Mouse (Mus musculus): Measurements from ENCODE around the gene Prmt1. TPM values are rescaled to one million over a fixed set of nuclear protein-coding genes. Genes with fewer than 3 reads are reported as not detected.

Gene Prmt1
- polyA plus RNA-seq, 1 experiment from 2014 or later, result 658 TPM

DNA sequence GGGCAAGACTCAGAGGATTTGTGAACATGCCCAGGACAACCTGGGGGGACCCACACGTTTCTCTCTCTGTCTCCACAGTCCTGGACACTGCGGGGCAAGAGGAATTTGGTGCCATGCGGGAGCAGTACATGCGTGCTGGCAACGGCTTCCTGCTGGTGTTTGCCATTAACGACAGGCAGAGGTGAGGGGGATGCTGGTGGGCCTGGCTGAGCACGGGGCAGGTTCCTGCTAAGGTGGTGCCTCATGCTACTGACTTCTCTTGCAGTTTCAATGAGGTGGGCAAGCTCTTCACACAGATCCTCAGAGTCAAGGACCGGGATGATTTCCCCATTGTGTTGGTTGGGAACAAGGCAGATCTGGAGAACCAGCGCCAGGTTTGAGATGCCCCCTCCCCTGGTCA lies 33.9 kb upstream of the Prmt1 start:
- no peak overlapping the region for H3K9ac ChIP-seq (replicated peaks)
- H3K27ac ChIP-seq (replicated peaks), result no peak overlapping the region
- no peak overlapping the region for H3K4me3 ChIP-seq
- H3K4me2 ChIP-seq (replicated peaks), result no peak overlapping the region
- no peaks in the 10 kb centered on the region for H3K36me3 ChIP-seq
- peaks cover 14% of the 10 kb centered on the region for H3K4me1 ChIP-seq
- H3K27me3 ChIP-seq, result peaks cover 23% of the 10 kb centered on the region
- WGBS, result 74% methylated on average over 9 of the region's 9 CpGs
- no peaks in the 10 kb centered on the region for H3K9me3 ChIP-seq
- no peak for ATAC-seq (ENCODE audit: low FRiP score, low read depth)

- H3K27ac ChIP-seq (replicated peaks), result no peak overlapping the region
- no peak overlapping the region for H3K4me3 ChIP-seq
- no peak overlapping the region; the same call in 1 of the 2 replicates for H3K9ac ChIP-seq (replicated peaks)
- no peak overlapping the region for H3K4me2 ChIP-seq (replicated peaks)
- H3K9me3 ChIP-seq, result no peaks in the 10 kb centered on the region
- WGBS, result 39% methylated on average over 8 of the region's 8 CpGs
- H3K27me3 ChIP-seq, result peaks cover 23% of the 10 kb centered on the region
- peaks cover 25% of the 10 kb centered on the region for H3K4me1 ChIP-seq
- H3K36me3 ChIP-seq, result 0 out of 2 replicates have a peak, but pooled peaks cover under 1% of the 10 kb centered on the region
- no peak for ATAC-seq (ENCODE audit: low FRiP score, low read depth)
Observed at GRCm38 (mm10) chr7:45019031-45019571, 32.7 kb upstream of the Prmt1 start.

GRCm38 (mm10) chr7:45017242-45018061 lies 31.1 kb upstream of the Prmt1 start, which contains the start of gene Rras:
Rras (plus strand) TSS chr7:45017961.
- under 1% methylated on average over 36 of the region's 36 CpGs for WGBS

DNA sequence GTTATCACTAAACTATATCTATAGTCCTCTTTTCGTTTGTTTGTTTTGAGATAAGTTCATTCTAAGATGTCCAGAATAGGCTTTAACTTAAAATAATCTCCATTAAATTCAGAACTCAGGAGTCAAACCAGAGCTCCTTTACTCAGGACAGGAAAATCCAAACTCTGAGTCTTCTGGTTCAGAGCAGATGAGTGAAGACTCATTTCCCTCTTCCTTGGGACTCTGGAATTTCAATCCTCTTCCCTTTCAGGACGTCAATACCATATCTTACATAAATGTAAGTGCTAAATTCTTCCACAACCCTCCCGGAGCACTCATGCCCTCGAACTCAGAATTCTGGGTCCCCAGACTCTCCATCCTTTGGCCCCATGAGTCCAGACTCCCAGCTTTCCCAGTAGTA lies 30.4 kb upstream of the Prmt1 start:
- Histone ChIP-seq H3K27me3 (peaks cover 23% of the 10 kb centered on the region), H3K4me2 (replicated peaks) (peak overlapping the region; percentile 82), H3K9me3 (no peaks in the 10 kb centered on the region), H3K4me1 (peaks cover 26% of the 10 kb centered on the region), H3K27ac (replicated peaks) (peak overlapping the region; percentile 88), H3K36me3 (peaks cover 24% of the 10 kb centered on the region), H3K4me3 (peak overlapping the region; percentile 93), H3K9ac (replicated peaks) (peak overlapping the region; percentile 49)
- no peak for ATAC-seq (ENCODE audit: low FRiP score, low read depth)
- 3% methylated on average over 4 of the region's 4 CpGs for WGBS

More at GRCm38 (mm10) chr7:45017242-45018061, 31.1 kb upstream of the Prmt1 start, which contains the start of gene Rras:
- peak within 1 kb of the TSS; percentile 93 for H3K4me3 ChIP-seq
- H3K9me3 ChIP-seq, result no peaks in the 10 kb centered on the region
- peak within 1 kb of the TSS; percentile 76 for H3K9ac ChIP-seq (replicated peaks)
- H3K27ac ChIP-seq (replicated peaks), result peak within 1 kb of the TSS; percentile 88
- peaks cover 26% of the 10 kb centered on the region for H3K4me1 ChIP-seq
- peak; percentile 86 for ATAC-seq (ENCODE audit: low FRiP score, low read depth)
- H3K36me3 ChIP-seq, result peaks cover 17% of the 10 kb centered on the region
- H3K4me2 ChIP-seq (replicated peaks), result peak within 1 kb of the TSS; percentile 82
- H3K27me3 ChIP-seq, result peaks cover 23% of the 10 kb centered on the region

DNA sequence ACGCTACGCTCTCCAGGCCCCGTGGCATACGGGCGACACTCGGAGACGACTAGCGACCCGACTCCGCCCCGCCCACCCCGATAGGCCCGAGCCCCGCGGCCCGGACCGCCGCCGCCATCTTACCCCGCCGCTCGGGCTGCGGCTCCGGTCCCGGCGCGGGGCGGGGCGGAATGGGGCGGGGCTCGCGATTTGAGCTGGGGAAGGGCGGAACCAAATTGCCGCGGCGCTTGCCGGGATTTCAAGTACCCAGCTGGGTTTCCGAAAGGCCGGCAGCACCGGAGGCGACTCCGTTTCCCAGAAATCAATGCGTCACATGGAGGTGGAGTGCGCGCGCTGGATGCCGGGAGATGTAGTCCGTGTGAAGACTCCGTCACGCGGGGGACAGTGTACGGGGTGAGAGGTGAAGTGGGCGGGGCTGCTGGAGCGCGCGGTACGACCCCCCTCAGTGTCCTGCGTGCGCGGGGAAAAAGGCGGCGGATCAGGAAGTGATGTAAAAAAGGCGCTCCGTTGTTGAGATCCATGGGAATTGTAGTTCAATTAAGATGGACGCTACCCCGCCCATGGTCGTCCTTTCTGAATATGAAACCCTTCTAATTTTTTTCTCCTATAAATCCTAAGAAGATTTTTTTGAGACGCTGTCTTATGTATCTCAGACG lies 29.7 kb upstream of the Prmt1 start, which contains the start of gene Scaf1:
TSS of gene Scaf1 (minus strand) at position 407 of the 656 bp plus-strand sequence.
- Histone ChIP-seq H3K4me3 (peak within 1 kb of the TSS; percentile 93), H3K36me3 (peaks cover 30% of the 10 kb centered on the region), H3K9me3 (no peaks in the 10 kb centered on the region), H3K27me3 (peaks cover 23% of the 10 kb centered on the region), H3K27ac (replicated peaks) (peak within 1 kb of the TSS; percentile 88), H3K4me1 (peaks cover 26% of the 10 kb centered on the region), H3K4me2 (replicated peaks) (peak within 1 kb of the TSS; percentile 87), H3K9ac (replicated peaks) (peak within 1 kb of the TSS; percentile 97)
- under 1% methylated on average over 67 of the region's 69 CpGs for WGBS
- ATAC-seq (ENCODE audit: low FRiP score, low read depth), result peak; percentile 91

DNA sequence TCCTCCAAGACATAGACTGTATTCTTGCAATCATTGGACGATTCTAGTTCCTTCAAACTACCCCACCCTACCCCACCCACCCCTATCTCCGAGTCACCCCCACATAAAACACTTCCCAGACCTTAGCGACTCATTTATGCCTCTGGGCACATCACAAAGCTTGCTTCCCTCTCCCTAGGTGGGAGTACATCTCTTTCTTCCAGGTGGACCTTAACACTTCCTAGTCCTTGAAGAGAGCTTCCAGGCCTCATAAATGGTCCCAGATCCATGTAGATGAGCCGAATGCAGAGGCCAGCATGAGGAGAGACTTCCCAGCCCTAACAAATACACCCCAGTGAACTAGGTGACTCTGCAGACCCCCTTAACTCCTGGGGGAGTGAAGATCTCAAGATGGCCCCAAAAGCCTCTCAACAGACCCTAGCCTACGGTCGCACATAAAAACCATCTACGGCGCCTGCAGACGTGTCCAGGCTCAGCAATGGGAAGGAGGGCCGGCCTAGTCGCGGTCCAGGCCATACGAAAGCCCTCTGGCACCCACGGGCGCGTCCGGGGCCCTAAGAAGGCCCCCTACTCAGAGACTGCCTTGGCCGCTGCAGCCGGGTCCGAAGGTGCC lies 29.1 kb upstream of the Prmt1 start:
- peaks cover 32% of the 10 kb centered on the region for H3K36me3 ChIP-seq
- no peaks in the 10 kb centered on the region for H3K9me3 ChIP-seq
- H3K9ac ChIP-seq (replicated peaks), result peak overlapping the region; percentile 97
- peak overlapping the region; percentile 81 for H3K27ac ChIP-seq (replicated peaks)
- peak overlapping the region; percentile 87 for H3K4me2 ChIP-seq (replicated peaks)
- H3K4me3 ChIP-seq, result peak overlapping the region; percentile 93
- ATAC-seq (ENCODE audit: low FRiP score, low read depth), result no peak
- H3K27me3 ChIP-seq, result peaks cover 22% of the 10 kb centered on the region
- WGBS, result 3% methylated on average over 20 of the region's 20 CpGs
- peaks cover 26% of the 10 kb centered on the region for H3K4me1 ChIP-seq

DNA sequence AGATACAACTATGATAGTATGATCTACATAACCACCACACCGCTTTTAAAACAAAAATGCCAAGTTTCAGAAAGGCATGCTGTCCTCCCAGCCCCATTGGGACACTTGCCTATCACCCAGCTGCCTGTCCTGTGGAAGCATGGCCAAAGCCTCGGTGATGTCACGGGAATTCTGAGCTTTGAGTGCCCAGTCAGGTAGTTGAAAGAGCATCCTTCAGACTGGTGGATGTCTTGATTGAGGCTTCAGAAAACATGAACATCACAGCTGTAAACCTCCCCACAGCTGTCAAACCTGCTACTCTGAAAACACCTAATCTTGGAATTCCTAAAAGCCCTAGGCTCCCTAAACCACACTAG lies 27.7 kb upstream of the Prmt1 start:
- Histone ChIP-seq H3K27me3 (peaks cover 10% of the 10 kb centered on the region; the same call in 1 of the 2 replicates), H3K4me1 (peaks cover 26% of the 10 kb centered on the region), H3K27ac (replicated peaks) (no peak overlapping the region), H3K36me3 (peaks cover 46% of the 10 kb centered on the region), H3K4me3 (0 out of 2 replicates have a peak overlapping the region, but pooled peaks have one; percentile 93), H3K9me3 (no peaks in the 10 kb centered on the region), H3K4me2 (replicated peaks) (no peak overlapping the region), H3K9ac (replicated peaks) (peak overlapping the region; percentile 97; the same call in 1 of the 2 replicates)
- WGBS, result 96% methylated on average over 3 of the region's 3 CpGs
- ATAC-seq (ENCODE audit: low FRiP score, low read depth), result no peak

GRCm38 (mm10) chr7:45013366-45014095 lies 27.2 kb upstream of the Prmt1 start:
- peaks cover 52% of the 10 kb centered on the region for H3K36me3 ChIP-seq
- H3K9ac ChIP-seq (replicated peaks), result no peak overlapping the region
- no peak for ATAC-seq (ENCODE audit: low FRiP score, low read depth)
- H3K4me1 ChIP-seq, result peaks cover 26% of the 10 kb centered on the region
- no peak overlapping the region for H3K27ac ChIP-seq (replicated peaks)
- H3K4me3 ChIP-seq, result no peak overlapping the region
- WGBS, result 94% methylated on average over 16 of the region's 16 CpGs
- no peaks in the 10 kb centered on the region for H3K9me3 ChIP-seq
- no peak overlapping the region for H3K4me2 ChIP-seq (replicated peaks)
- H3K27me3 ChIP-seq, result 0 out of 2 replicates have a peak, but pooled peaks cover 4% of the 10 kb centered on the region

GRCm38 (mm10) chr7:45012824-45013223 lies 26.5 kb upstream of the Prmt1 start:
- 92% methylated on average over 4 of the region's 4 CpGs for WGBS
- no peaks in the 10 kb centered on the region for H3K27me3 ChIP-seq
- H3K36me3 ChIP-seq, result peaks cover 59% of the 10 kb centered on the region
- no peaks in the 10 kb centered on the region for H3K9me3 ChIP-seq
- peaks cover 21% of the 10 kb centered on the region for H3K4me1 ChIP-seq
- no peak overlapping the region for H3K27ac ChIP-seq (replicated peaks)
- no peak overlapping the region for H3K4me3 ChIP-seq
- H3K9ac ChIP-seq (replicated peaks), result no peak overlapping the region
- no peak overlapping the region for H3K4me2 ChIP-seq (replicated peaks)
- ATAC-seq (ENCODE audit: low FRiP score, low read depth), result no peak

- Histone ChIP-seq H3K4me1 (peaks cover 17% of the 10 kb centered on the region), H3K4me3 (no peak overlapping the region), H3K27ac (replicated peaks) (no peak overlapping the region), H3K36me3 (peaks cover 67% of the 10 kb centered on the region), H3K4me2 (replicated peaks) (no peak overlapping the region), H3K9me3 (no peaks in the 10 kb centered on the region), H3K9ac (replicated peaks) (no peak overlapping the region), H3K27me3 (no peaks in the 10 kb centered on the region)
- 94% methylated on average over 6 of the region's 6 CpGs for WGBS
- ATAC-seq (ENCODE audit: low FRiP score, low read depth), result no peak
Observed at GRCm38 (mm10) chr7:45012011-45012410, 25.6 kb upstream of the Prmt1 start.

GRCm38 (mm10) chr7:45008411-45008810 lies 22.0 kb upstream of the Prmt1 start:
- no peak for ATAC-seq (ENCODE audit: low FRiP score, low read depth)
- peaks cover 94% of the 10 kb centered on the region for H3K36me3 ChIP-seq
- no peaks in the 10 kb centered on the region for H3K27me3 ChIP-seq
- H3K4me3 ChIP-seq, result no peak overlapping the region
- no peaks in the 10 kb centered on the region for H3K9me3 ChIP-seq
- H3K4me1 ChIP-seq, result no peaks in the 10 kb centered on the region
- WGBS, result 93% methylated on average over 19 of the region's 19 CpGs
- H3K27ac ChIP-seq (replicated peaks), result no peak overlapping the region
- no peak overlapping the region for H3K9ac ChIP-seq (replicated peaks)
- H3K4me2 ChIP-seq (replicated peaks), result no peak overlapping the region

Data from midbrain, embryonic 12.5 days (tissue).